9 mouse cellular contexts compared by ENCODE assay signal in the genomic region with DNA sequence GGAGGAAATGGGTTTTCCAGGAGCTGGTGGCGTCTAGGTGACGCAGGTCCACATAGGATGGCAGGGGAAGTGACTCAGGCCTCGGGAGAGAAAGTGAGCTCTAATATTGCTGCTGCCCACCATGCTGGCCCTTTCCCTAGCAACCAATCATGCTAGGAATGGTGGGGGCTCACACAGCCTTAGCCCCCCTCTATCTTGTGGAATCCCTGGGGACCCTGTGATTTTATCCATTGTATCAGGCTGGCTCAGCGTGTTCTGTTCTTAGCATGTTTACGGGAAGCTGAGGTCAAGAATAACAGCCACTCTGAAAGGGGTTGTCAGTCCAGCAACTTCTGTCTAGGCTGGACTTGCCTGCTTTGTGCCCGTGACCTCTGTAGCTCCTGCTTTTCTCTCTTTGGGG. TPM values are rescaled to one million over a fixed set of nuclear protein-coding genes. Genes with fewer than 3 reads are reported as not detected.
DNase-seq lines count a peak whose midpoint lies in the region; ATAC-seq and TF ChIP-seq lines count a peak whose summit lies in the region.
"Had no signal": no experiment of that assay in that cellular context is flagged by ENCODE, and none has a peak within 500 bp of the region (broad histone marks: within the 10 kb centered on the region; RNA-seq: fewer than 3 reads in every experiment).

No protein-coding gene starts in this region.

- 58% methylated on average over 6 of the region's 6 CpGs for WGBS in liver, embryonic 13.5 days (ENCODE audit: insufficient replicate concordance)
- 55% methylated on average over 6 of the region's 6 CpGs for WGBS in stomach, postnatal 0 days

- 0 out of 2 replicates have a peak overlapping the region, but pooled peaks have one; percentile 12 for H3K4me2 ChIP-seq in liver, embryonic 13.5 days
- H3K4me2 ChIP-seq in stomach, postnatal 0 days (replicated peaks; ENCODE audit: low read depth) = no peak overlapping the region

- H3K36me3 ChIP-seq in megakaryocyte, embryonic 14.5 days (replicated peaks; ENCODE audit: low read length) = peaks cover 94% of the 10 kb centered on the region
- H3K36me3 ChIP-seq in liver, embryonic 13.5 days = peaks cover 62% of the 10 kb centered on the region
- H3K36me3 ChIP-seq in stomach, postnatal 0 days (ENCODE audit: control insufficient read depth, insufficient read depth, low read length) = peaks cover 3% of the 10 kb centered on the region; the same call in 1 of the 2 replicates

- DNase-seq in heart, postnatal 4 days = peak; percentile 41
- DNase-seq in liver, embryonic 13.5 days = no peak
- DNase-seq in stomach, postnatal 0 days (ENCODE audit: low spot score) = peak; percentile 32
- no peak for DNase-seq in adrenal gland, postnatal 36 days
- DNase-seq in right cerebral cortex, postnatal 25 days = no peak
- DNase-seq in gastrocnemius, adult 8-10 months (ENCODE audit: low spot score in 2 of 2) = no peak

- TF ChIP-seq EP300 in stomach, postnatal 0 days (optimal IDR thresholded peaks at IDR 0.05) = no peak

- peak overlapping the region; percentile 87 for H3K4me3 ChIP-seq in megakaryocyte, embryonic 14.5 days (replicated peaks)
- H3K4me3 ChIP-seq in liver, embryonic 13.5 days (replicated peaks) = no peak overlapping the region
- no peak overlapping the region for H3K4me3 ChIP-seq in stomach, postnatal 0 days (ENCODE audit: low read depth, low read length)

- no peak for TF ChIP-seq CTCF in stomach, postnatal 0 days (IDR thresholded peaks at IDR 0.05; ENCODE audit: low read depth)

- H3K4me1 ChIP-seq in megakaryocyte, embryonic 14.5 days = peaks cover 98% of the 10 kb centered on the region
- H3K4me1 ChIP-seq in liver, embryonic 13.5 days (replicated peaks) = peaks cover 83% of the 10 kb centered on the region
- 0 out of 2 replicates have a peak, but pooled peaks cover 2% of the 10 kb centered on the region for H3K4me1 ChIP-seq in stomach, postnatal 0 days (replicated peaks; ENCODE audit: control insufficient read depth, insufficient read depth)

- H3K27ac ChIP-seq in liver, embryonic 13.5 days = peak overlapping the region; percentile 68
- peak overlapping the region; percentile 85 for H3K27ac ChIP-seq in stomach, postnatal 0 days (replicated peaks)

- H3K27me3 ChIP-seq in megakaryocyte, embryonic 14.5 days (replicated peaks) = no peaks in the 10 kb centered on the region
- H3K27me3 ChIP-seq in liver, embryonic 13.5 days = no peaks in the 10 kb centered on the region
- H3K27me3 ChIP-seq in stomach, postnatal 0 days (ENCODE audit: control insufficient read depth, insufficient read depth, low read length) = no peaks in the 10 kb centered on the region

- no peaks in the 10 kb centered on the region for H3K9me3 ChIP-seq in megakaryocyte, embryonic 14.5 days
- no peaks in the 10 kb centered on the region for H3K9me3 ChIP-seq in liver, embryonic 13.5 days (replicated peaks)
- H3K9me3 ChIP-seq in stomach, postnatal 0 days (ENCODE audit: control insufficient read depth, low read length) = no peaks in the 10 kb centered on the region

- H3K9ac ChIP-seq in liver, embryonic 13.5 days = peak overlapping the region; percentile 52
- no peak overlapping the region for H3K9ac ChIP-seq in stomach, postnatal 0 days (ENCODE audit: low read length)

- no peak for ATAC-seq in megakaryocyte, adult 5-6 weeks (ENCODE audit: poor library complexity, severe bottlenecking)
- no peak for ATAC-seq in liver, embryonic 13.5 days (ENCODE audit: low read depth)
- ATAC-seq in stomach, postnatal 0 days (ENCODE audit: low FRiP score, low TSS enrichment) = peak; percentile 33

RNA-seq across cellular contexts. Expression of a gene that starts 18.5 kb away (rescaled TPM):
- 111 and 126 TPM in 2 replicates for polyA plus RNA-seq in megakaryocyte, embryonic 14.5 days (2012; ENCODE audit: insufficient read depth, low replicate concordance)
- total RNA-seq in megakaryocyte, adult 5-6 weeks (2015) = 15.5 and 21.6 TPM in 2 replicates
- total RNA-seq in megakaryocyte, adult 5-6 weeks (2017) = 28.8 and 38.7 TPM in 2 replicates
- total RNA-seq in heart, postnatal 4 days (2021) = 1 to 10 TPM; 3.3 to 3.8 TPM
- polyA plus RNA-seq in liver, embryonic 13.5 days (2015; fragmentation: Nextera tagmentation; extraction: Ambion mirVana) = 5.5 and 6.0 TPM in 2 replicates
- polyA plus RNA-seq in stomach, postnatal 0 days (2015; fragmentation: Nextera tagmentation; extraction: Ambion mirVana) = 0.61 and 0.92 TPM in 2 replicates
- 1 to 10 TPM; 3.2 to 3.7 TPM for total RNA-seq in adrenal gland, postnatal 36 days (2021)
- total RNA-seq in gastrocnemius, adult 8-10 months (2022) = under 1 TPM in 3 of 4 experiments, not detected in 1; 0.13 to 0.27 (median 0.18) TPM

RNA-seq across cellular contexts. Expression of a gene that starts 24.5 kb away (rescaled TPM):
- polyA plus RNA-seq in megakaryocyte, embryonic 14.5 days (2012; ENCODE audit: insufficient read depth, low replicate concordance) = 388 and 1,147 TPM in 2 replicates
- 7.3 and 7.8 TPM in 2 replicates for total RNA-seq in megakaryocyte, adult 5-6 weeks (2015)
- 2.8 and 14.0 TPM in 2 replicates for total RNA-seq in megakaryocyte, adult 5-6 weeks (2017)
- 10 to 100 TPM; 22.7 to 25.6 TPM for total RNA-seq in heart, postnatal 4 days (2021)
- polyA plus RNA-seq in liver, embryonic 13.5 days (2015; fragmentation: Nextera tagmentation; extraction: Ambion mirVana) = 42.7 and 55.6 TPM in 2 replicates
- 42.4 and 50.9 TPM in 2 replicates for polyA plus RNA-seq in stomach, postnatal 0 days (2015; fragmentation: Nextera tagmentation; extraction: Ambion mirVana)
- total RNA-seq in adrenal gland, postnatal 36 days (2021) = 10 to 100 TPM; 15.1 to 23.4 TPM
- 10 to 100 TPM; 11.1 to 18.9 (median 12.8) TPM for total RNA-seq in gastrocnemius, adult 8-10 months (2022)

RNA-seq across cellular contexts. Expression of a gene that starts 55.9 kb away (rescaled TPM):
- polyA plus RNA-seq in megakaryocyte, embryonic 14.5 days (2012; ENCODE audit: insufficient read depth, low replicate concordance) = 0.51 TPM in 1 of 2 replicates, not detected in the other
- total RNA-seq in megakaryocyte, adult 5-6 weeks (2015) = 0.38 and 0.52 TPM in 2 replicates
- total RNA-seq in megakaryocyte, adult 5-6 weeks (2017) = 0.18 and 0.33 TPM in 2 replicates
- total RNA-seq in heart, postnatal 4 days (2021) = not detected
- polyA plus RNA-seq in liver, embryonic 13.5 days (2015; fragmentation: Nextera tagmentation; extraction: Ambion mirVana) = 0.19 and 0.21 TPM in 2 replicates
- polyA plus RNA-seq in stomach, postnatal 0 days (2015; fragmentation: Nextera tagmentation; extraction: Ambion mirVana) = 0.04 TPM in 1 of 2 replicates, not detected in the other
- not detected for total RNA-seq in adrenal gland, postnatal 36 days (2021)
- not detected for total RNA-seq in gastrocnemius, adult 8-10 months (2022)
- polyA plus RNA-seq: embryonic facial prominence, embryonic 11.5 days had no signal

Comparison
In these comparisons a context has a peak if more than half of its experiments do, and no peak if none do; other contexts are left out.
1. DNase-seq: peak in heart, postnatal 4 days (single experiment) and stomach, postnatal 0 days (single experiment); none in liver, embryonic 13.5 days (single experiment), adrenal gland, postnatal 36 days (0 of 2), right cerebral cortex, postnatal 25 days (single experiment) and gastrocnemius, adult 8-10 months (0 of 2).